Mouse (Mus musculus): ENCODE results near the gene Zbtb20. TPM values are rescaled to one million over a fixed set of nuclear protein-coding genes. Genes with fewer than 3 reads are reported as not detected.

Zbtb20 gene
- polyA plus RNA-seq, 1 experiment from 2014 or later, result 23.5 TPM

GRCm38 (mm10) chr16:43454370-43454934, 578.8 kb downstream of the Zbtb20 start:
- H3K9me3 ChIP-seq (replicated peaks; ENCODE audit: control insufficient read depth, low read length), result no peaks in the 10 kb centered on the region
- WGBS, result 58% methylated on average over 4 of the region's 4 CpGs
- no peaks in the 10 kb centered on the region for H3K36me3 ChIP-seq (ENCODE audit: control insufficient read depth, insufficient read depth, low read length)
- no peak for ATAC-seq (ENCODE audit: insufficient read depth, low FRiP score)
- no peak overlapping the region for H3K4me2 ChIP-seq (ENCODE audit: low read depth, low read length)
- H3K4me3 ChIP-seq (replicated peaks; ENCODE audit: low read length), result no peak overlapping the region
- H3K27ac ChIP-seq (ENCODE audit: low read length), result no peak overlapping the region
- no peaks in the 10 kb centered on the region for H3K27me3 ChIP-seq (ENCODE audit: control insufficient read depth, insufficient read depth, low read length)
- no peak overlapping the region for H3K9ac ChIP-seq (ENCODE audit: low read length)
- H3K4me1 ChIP-seq (ENCODE audit: control insufficient read depth, insufficient read depth, low read length), result no peaks in the 10 kb centered on the region

GRCm38 (mm10) chr16:43456446-43457172, 580.9 kb downstream of the Zbtb20 start:
- Histone ChIP-seq H3K4me2 (ENCODE audit: low read depth, low read length) (no peak overlapping the region), H3K9ac (ENCODE audit: low read length) (no peak overlapping the region), H3K36me3 (ENCODE audit: control insufficient read depth, insufficient read depth, low read length) (no peaks in the 10 kb centered on the region), H3K9me3 (replicated peaks; ENCODE audit: control insufficient read depth, low read length) (no peaks in the 10 kb centered on the region), H3K4me3 (replicated peaks; ENCODE audit: low read length) (no peak overlapping the region), H3K27ac (ENCODE audit: low read length) (no peak overlapping the region), H3K4me1 (ENCODE audit: control insufficient read depth, insufficient read depth, low read length) (no peaks in the 10 kb centered on the region), H3K27me3 (ENCODE audit: control insufficient read depth, insufficient read depth, low read length) (no peaks in the 10 kb centered on the region)
- ATAC-seq (ENCODE audit: insufficient read depth, low FRiP score), result no peak
- 68% methylated on average over 8 of the region's 8 CpGs for WGBS

- no peaks in the 10 kb centered on the region for H3K36me3 ChIP-seq (ENCODE audit: control insufficient read depth, insufficient read depth, low read length)
- no peak for ATAC-seq (ENCODE audit: insufficient read depth, low FRiP score)
- 87% methylated on average over 8 of the region's 8 CpGs for WGBS
Measured at GRCm38 (mm10) chr16:43457814-43458213, 582.1 kb downstream of the Zbtb20 start.

GRCm38 (mm10) chr16:43458726-43459223, 583.1 kb downstream of the Zbtb20 start:
- Histone ChIP-seq H3K4me2 (ENCODE audit: low read depth, low read length) (no peak overlapping the region), H3K4me3 (replicated peaks; ENCODE audit: low read length) (no peak overlapping the region), H3K27me3 (ENCODE audit: control insufficient read depth, insufficient read depth, low read length) (no peaks in the 10 kb centered on the region), H3K27ac (ENCODE audit: low read length) (peak overlapping the region; percentile 2; the same call in 1 of the 2 replicates), H3K9ac (ENCODE audit: low read length) (no peak overlapping the region), H3K4me1 (ENCODE audit: control insufficient read depth, insufficient read depth, low read length) (no peaks in the 10 kb centered on the region), H3K36me3 (ENCODE audit: control insufficient read depth, insufficient read depth, low read length) (no peaks in the 10 kb centered on the region), H3K9me3 (replicated peaks; ENCODE audit: control insufficient read depth, low read length) (no peaks in the 10 kb centered on the region)
- no peak for ATAC-seq (ENCODE audit: insufficient read depth, low FRiP score)
- 65% methylated on average over 7 of the region's 7 CpGs for WGBS

More at GRCm38 (mm10) chr16:43457814-43458213, 582.1 kb downstream of the Zbtb20 start:
- no peaks in the 10 kb centered on the region for H3K27me3 ChIP-seq (ENCODE audit: control insufficient read depth, insufficient read depth, low read length)
- H3K4me1 ChIP-seq (ENCODE audit: control insufficient read depth, insufficient read depth, low read length), result no peaks in the 10 kb centered on the region
- no peak overlapping the region for H3K4me2 ChIP-seq (ENCODE audit: low read depth, low read length)
- no peaks in the 10 kb centered on the region for H3K9me3 ChIP-seq (replicated peaks; ENCODE audit: control insufficient read depth, low read length)
- no peak overlapping the region for H3K27ac ChIP-seq (ENCODE audit: low read length)
- H3K4me3 ChIP-seq (replicated peaks; ENCODE audit: low read length), result no peak overlapping the region
- H3K9ac ChIP-seq (ENCODE audit: low read length), result no peak overlapping the region

GRCm38 (mm10) chr16:43461745-43462378, 586.2 kb downstream of the Zbtb20 start:
- H3K9ac ChIP-seq (ENCODE audit: low read length), result no peak overlapping the region
- ATAC-seq (ENCODE audit: insufficient read depth, low FRiP score), result no peak
- H3K36me3 ChIP-seq (ENCODE audit: control insufficient read depth, insufficient read depth, low read length), result no peaks in the 10 kb centered on the region
- H3K4me1 ChIP-seq (ENCODE audit: control insufficient read depth, insufficient read depth, low read length), result peaks cover 13% of the 10 kb centered on the region
- H3K27ac ChIP-seq (ENCODE audit: low read length), result no peak overlapping the region
- no peak overlapping the region for H3K4me3 ChIP-seq (replicated peaks; ENCODE audit: low read length)
- no peaks in the 10 kb centered on the region; the same call in 1 of the 2 replicates for H3K9me3 ChIP-seq (replicated peaks; ENCODE audit: control insufficient read depth, low read length)
- no peaks in the 10 kb centered on the region for H3K27me3 ChIP-seq (ENCODE audit: control insufficient read depth, insufficient read depth, low read length)
- WGBS, result 75% methylated on average over 3 of the region's 3 CpGs
- H3K4me2 ChIP-seq (ENCODE audit: low read depth, low read length), result no peak overlapping the region

- Histone ChIP-seq H3K9me3 (replicated peaks; ENCODE audit: control insufficient read depth, low read length) (no peaks in the 10 kb centered on the region; the same call in 1 of the 2 replicates), H3K27me3 (ENCODE audit: control insufficient read depth, insufficient read depth, low read length) (no peaks in the 10 kb centered on the region), H3K27ac (ENCODE audit: low read length) (no peak overlapping the region; the same call in 1 of the 2 replicates), H3K4me1 (ENCODE audit: control insufficient read depth, insufficient read depth, low read length) (peaks cover 13% of the 10 kb centered on the region), H3K4me3 (replicated peaks; ENCODE audit: low read length) (no peak overlapping the region), H3K4me2 (ENCODE audit: low read depth, low read length) (no peak overlapping the region), H3K36me3 (ENCODE audit: control insufficient read depth, insufficient read depth, low read length) (no peaks in the 10 kb centered on the region), H3K9ac (ENCODE audit: low read length) (no peak overlapping the region)
- 55% methylated on average over 11 of the region's 11 CpGs for WGBS
- no peak for ATAC-seq (ENCODE audit: insufficient read depth, low FRiP score)
Measured at GRCm38 (mm10) chr16:43462470-43463455, 587.1 kb downstream of the Zbtb20 start.

GRCm38 (mm10) chr16:43463684-43464475, 588.2 kb downstream of the Zbtb20 start:
- ATAC-seq (ENCODE audit: insufficient read depth, low FRiP score), result no peak
- WGBS, result 61% methylated on average over 13 of the region's 13 CpGs

More at GRCm38 (mm10) chr16:43463684-43464475, 588.2 kb downstream of the Zbtb20 start:
- Histone ChIP-seq H3K4me3 (replicated peaks; ENCODE audit: low read length) (no peak overlapping the region), H3K4me2 (ENCODE audit: low read depth, low read length) (no peak overlapping the region), H3K27me3 (ENCODE audit: control insufficient read depth, insufficient read depth, low read length) (no peaks in the 10 kb centered on the region), H3K36me3 (ENCODE audit: control insufficient read depth, insufficient read depth, low read length) (no peaks in the 10 kb centered on the region), H3K9me3 (replicated peaks; ENCODE audit: control insufficient read depth, low read length) (no peaks in the 10 kb centered on the region; the same call in 1 of the 2 replicates), H3K4me1 (ENCODE audit: control insufficient read depth, insufficient read depth, low read length) (peaks cover 13% of the 10 kb centered on the region), H3K9ac (ENCODE audit: low read length) (no peak overlapping the region; the same call in 1 of the 2 replicates), H3K27ac (ENCODE audit: low read length) (peak overlapping the region; percentile 28; the same call in 1 of the 2 replicates)

Data from stomach, embryonic 16.5 days (tissue).